Mouse (Mus musculus) ES-E14 (cell line): ENCODE results near the gene Smc1b. TPM values are rescaled to one million over a fixed set of nuclear protein-coding genes. Genes with fewer than 3 reads are reported as not detected.

Experiments
- DNase-seq: peaks from one replicate; pipeline ENCODE4 v3.0.0-alpha.2; 2013; ENCODE audit warnings: low read depth, low spot score
- H3K27ac ChIP-seq: 2 replicates; pipeline ENCODE4 v1.5.1; 2012; ENCODE audit warnings: low read depth, mild to moderate bottlenecking, low read length, moderate library complexity, mixed read lengths; ENCODE audit not compliant: poor library complexity, insufficient read depth, severe bottlenecking
- H3K36me3 ChIP-seq: 2 replicates; pipeline ENCODE4 v1.6.1; 2012; ENCODE audit warnings: mild to moderate bottlenecking, low read length, moderate library complexity, mixed read lengths; ENCODE audit not compliant: control insufficient read depth, poor library complexity, insufficient read depth, severe bottlenecking
- H3K4me1 ChIP-seq, 2 experiments: fragments of 150-350 bp in 1 of 2; sonication (generic) in 1 of 2; 2 replicates each; pipeline ENCODE4 v1.6.1; 2012; ENCODE audit warnings: low read length in 2 of 2, mild to moderate bottlenecking in 1 of 2, mixed read lengths in 1 of 2; ENCODE audit not compliant: control insufficient read depth in 2 of 2, insufficient read depth in 2 of 2, poor library complexity in 1 of 2
- H3K4me3 ChIP-seq, 2 experiments: fragments of 150-350 bp in 1 of 2; sonication (generic) in 1 of 2; 2 replicates each; pipeline ENCODE4 v1.5.1; 2012; ENCODE audit warnings: low read length in 2 of 2, low read depth in 1 of 2, mild to moderate bottlenecking in 1 of 2, mixed read lengths in 1 of 2; ENCODE audit not compliant: insufficient read depth in 1 of 2, poor library complexity in 1 of 2, severe bottlenecking in 1 of 2
- H3K9ac ChIP-seq: 2 replicates; pipeline ENCODE4 v1.6.1; 2012; ENCODE audit warnings: low read depth, mild to moderate bottlenecking, low read length, mixed read lengths; ENCODE audit not compliant: poor library complexity, insufficient read depth, severe bottlenecking
- H3K9me3 ChIP-seq: fragments of 150-350 bp; sonication (generic); 2 replicates; pipeline ENCODE4 v1.6.1; 2012; ENCODE audit warnings: low read depth, mild to moderate bottlenecking, low read length; ENCODE audit not compliant: control insufficient read depth, insufficient read depth
- CHD2 ChIP-seq: IDR thresholded peaks from 2 replicates; pipeline ENCODE4 v1.6.1; 2014; ENCODE audit warnings: mild to moderate bottlenecking, low read depth, low read length, inconsistent platforms
- HCFC1 ChIP-seq: IDR thresholded peaks from 2 replicates; pipeline ENCODE4 v1.6.1; 2012; ENCODE audit warnings: low read length, inconsistent platforms, borderline replicate concordance; ENCODE audit not compliant: insufficient read depth
- MAFK ChIP-seq: IDR thresholded peaks from 2 replicates; pipeline ENCODE4 v1.6.1; 2014; ENCODE audit warnings: mild to moderate bottlenecking, low read depth, low read length, inconsistent platforms; ENCODE audit not compliant: insufficient read depth
- ZC3H11A ChIP-seq: IDR thresholded peaks from 2 replicates; pipeline ENCODE4 v1.6.1; 2012; ENCODE audit warnings: low read depth, mild to moderate bottlenecking, inconsistent platforms, low read length, borderline replicate concordance
- ZNF384 ChIP-seq: IDR thresholded peaks from 2 replicates; pipeline ENCODE4 v1.6.1; 2012; ENCODE audit warnings: low read depth, low read length, inconsistent platforms
- in situ Hi-C, 2 experiments: fragments of 600-800 bp; cut with MboI; formaldehyde crosslinking; loops; one replicate each; pipeline ENCODE4 v1.15.1; 2025; ENCODE audit warnings: low sequenced_read_pairs in 2 of 2, inconsistent platforms in 1 of 2; ENCODE audit not compliant: unreplicated experiment in 2 of 2
- total RNA-seq: library from RNA; depleted of rRNA; stranded (reverse); fragments of 300-350 nt; gene quantifications from 2 replicates; pipeline ENCODE4 v1.2.3, GENCODE M21; 2012; rRNA removed

Gene Smc1b
- total RNA-seq: 4.8 and 8.7 TPM in 2 replicates

DNA sequence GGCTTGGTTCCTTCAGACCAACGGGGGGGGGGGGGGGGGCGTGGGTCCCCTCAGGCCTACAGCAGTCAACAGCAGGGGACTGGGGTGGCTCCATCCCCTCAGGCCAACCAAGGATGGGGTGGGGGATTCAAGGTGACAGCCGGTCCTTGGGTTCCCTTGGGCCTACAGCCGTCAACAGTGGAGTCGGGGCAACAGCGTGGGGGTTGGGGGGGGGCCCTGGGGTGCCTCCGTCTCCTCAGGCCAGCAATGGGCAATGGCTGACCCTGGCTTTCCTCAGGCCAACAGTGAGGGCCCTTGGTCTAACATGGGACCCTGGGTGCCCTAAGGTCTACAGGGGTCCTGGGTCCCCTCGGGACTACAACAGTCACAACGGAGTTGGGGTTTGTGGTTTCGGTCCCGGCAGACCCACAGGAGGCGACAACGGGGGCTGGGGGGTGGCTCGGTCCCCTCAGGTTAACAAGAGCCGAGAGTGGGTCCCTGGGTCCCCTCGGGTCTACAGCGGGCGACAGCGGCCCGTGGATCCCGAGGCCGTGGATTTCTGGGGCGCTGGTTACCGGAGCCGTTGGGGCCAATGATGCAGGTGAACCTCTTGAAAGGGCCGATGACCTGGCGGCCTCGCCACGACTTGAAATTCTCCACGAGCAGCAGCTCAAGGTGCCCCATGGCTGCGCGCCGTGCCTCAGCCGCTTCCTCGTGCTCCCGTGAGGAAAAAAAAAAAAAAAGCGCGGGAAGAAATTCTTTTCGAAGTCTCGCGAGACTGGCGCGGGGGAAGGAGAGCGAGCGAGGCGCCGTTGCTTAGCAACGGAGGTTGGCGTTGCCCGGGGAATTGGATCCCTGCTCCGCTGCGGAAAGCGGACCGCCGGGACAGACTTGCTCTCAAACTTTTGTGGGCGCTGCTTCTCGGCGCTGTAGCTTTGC is at the start of gene Smc1b, which contains the start of gene Ribc2:
TSS of gene Smc1b (minus strand) at position 690 of the 918 bp plus-strand sequence.
TSS of gene Ribc2 (plus strand) at position 804 of the 918 bp plus-strand sequence.
- no peaks in the 10 kb centered on the region for H3K36me3 ChIP-seq
- peak; percentile 100 for TF ChIP-seq CHD2
- TF ChIP-seq MAFK: no peak
- no peak for TF ChIP-seq HCFC1
- TF ChIP-seq ZNF384: peak; percentile 99
- TF ChIP-seq ZC3H11A: no peak
- H3K4me1 ChIP-seq: peaks cover 0 to 10% of the 10 kb centered on the region in 2 experiments; a peak in 1 of 4 replicates
- H3K27ac ChIP-seq: no peak within 1 kb of the TSS
- peak within 1 kb of the TSS; percentile 85 for H3K9ac ChIP-seq
- no peaks in the 10 kb centered on the region for H3K9me3 ChIP-seq
- DNase-seq: peak; percentile 83
- in situ Hi-C loops: no loop called here
- H3K4me3 ChIP-seq: peak within 1 kb of the TSS; percentile 52 to 69

DNA sequence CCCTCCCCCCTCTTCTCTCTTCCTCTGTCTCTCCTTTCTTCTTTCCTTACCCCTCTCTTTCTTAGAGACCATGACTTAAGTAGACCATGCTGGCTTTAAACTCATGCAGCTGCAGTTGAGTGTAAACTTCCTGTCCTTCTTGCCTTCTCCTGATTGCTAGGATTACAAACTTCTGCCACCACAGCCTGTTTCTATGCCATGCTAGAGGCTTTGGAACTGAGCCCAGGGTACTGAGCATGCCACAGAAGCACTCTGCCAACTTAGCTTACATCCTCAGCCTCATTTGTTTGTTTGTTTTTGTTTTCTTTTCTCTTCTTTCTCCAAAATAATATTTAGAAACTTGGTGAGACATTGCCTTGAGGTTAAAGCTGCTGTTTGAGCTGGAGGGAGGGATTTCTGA is 48.6 kb upstream of the Smc1b start:
- in situ Hi-C loops: no loop called here

DNA sequence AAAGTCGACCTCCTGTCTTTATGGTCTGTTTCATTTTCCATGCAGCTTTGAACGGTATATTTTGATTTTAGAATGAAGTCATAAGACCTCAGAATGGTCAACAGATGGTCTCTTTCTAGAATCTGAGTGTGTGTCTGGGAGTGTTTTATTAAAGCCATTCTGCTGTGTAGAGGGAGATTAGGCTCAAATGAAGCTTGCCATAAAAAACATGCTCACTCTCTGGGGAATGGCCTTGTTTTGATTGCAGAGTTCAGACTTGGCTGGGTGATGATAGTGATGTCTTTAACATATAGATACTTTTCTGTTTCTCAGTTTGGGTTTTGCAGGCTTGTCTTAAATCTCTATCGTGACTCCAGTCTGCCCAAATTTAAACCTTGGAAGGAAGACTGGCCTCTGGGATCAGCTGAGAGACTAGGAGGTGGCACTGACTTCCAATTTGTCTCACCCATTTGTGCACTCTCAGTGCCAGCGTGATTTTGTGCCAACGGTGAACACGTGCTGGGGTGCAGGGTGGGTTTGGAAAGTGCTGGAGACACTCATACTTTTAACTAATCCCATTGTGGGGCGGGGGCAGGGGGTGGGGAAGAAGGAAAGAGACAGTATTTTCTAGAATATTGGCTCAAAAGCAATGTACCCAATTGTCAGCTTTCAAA is 47.9 kb upstream of the Smc1b start:
- TF ChIP-seq ZNF384 (no peak), MAFK (no peak), CHD2 (no peak), ZC3H11A (no peak), HCFC1 (no peak)
- in situ Hi-C loops: no loop called here
- H3K4me1 ChIP-seq: no peaks in the 10 kb centered on the region
- no peaks in the 10 kb centered on the region for H3K9me3 ChIP-seq
- H3K4me3 ChIP-seq: no peak overlapping the region
- H3K27ac ChIP-seq: no peak overlapping the region
- DNase-seq: no peak
- H3K9ac ChIP-seq: no peak overlapping the region
- H3K36me3 ChIP-seq: no peaks in the 10 kb centered on the region

More for the DNA sequence above, 48.6 kb upstream of the Smc1b start:
- H3K4me1 ChIP-seq: no peaks in the 10 kb centered on the region
- no peak for DNase-seq
- H3K36me3 ChIP-seq: no peaks in the 10 kb centered on the region
- H3K27ac ChIP-seq: no peak overlapping the region
- no peak overlapping the region for H3K9ac ChIP-seq
- H3K4me3 ChIP-seq: no peak overlapping the region
- no peaks in the 10 kb centered on the region for H3K9me3 ChIP-seq
- no peak for TF ChIP-seq MAFK
- no peak for TF ChIP-seq HCFC1
- TF ChIP-seq ZC3H11A: no peak

DNA sequence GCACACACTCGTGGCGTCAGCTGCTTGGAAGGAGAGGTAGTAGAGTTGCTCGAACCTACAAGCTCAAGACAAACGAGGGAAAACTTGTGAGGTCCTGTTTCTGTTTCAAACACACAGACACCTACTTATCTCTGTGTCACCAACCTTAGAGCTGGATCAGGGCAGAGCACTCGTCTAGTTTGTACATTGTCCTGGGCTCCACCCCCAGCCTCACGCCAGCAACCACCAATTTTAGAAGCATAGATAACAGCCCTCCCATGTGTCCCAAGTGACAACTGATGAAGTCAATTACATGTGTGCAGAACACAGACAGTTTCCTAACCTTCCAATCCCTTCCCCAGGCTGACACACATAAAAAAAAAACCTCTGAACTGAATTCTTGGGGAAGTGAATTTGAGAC is 46.4 kb upstream of the Smc1b start:
- H3K27ac ChIP-seq: no peak overlapping the region
- DNase-seq: no peak
- no peaks in the 10 kb centered on the region for H3K9me3 ChIP-seq
- H3K4me3 ChIP-seq: no peak overlapping the region
- in situ Hi-C loops: no loop called here
- H3K9ac ChIP-seq: no peak overlapping the region
- no peaks in the 10 kb centered on the region for H3K36me3 ChIP-seq
- no peaks in the 10 kb centered on the region for H3K4me1 ChIP-seq
- TF ChIP-seq MAFK (no peak), CHD2 (no peak), ZNF384 (no peak), ZC3H11A (no peak), HCFC1 (no peak)
